Mouse (Mus musculus): ENCODE data around the gene Nudt14. TPM values are rescaled to one million over a fixed set of nuclear protein-coding genes. Genes with fewer than 3 reads are reported as not detected.

Nudt14 gene
- polyA plus RNA-seq (2016; fragmentation: Nextera tagmentation; extraction: Ambion mirVana): 21.4 and 21.7 TPM in 2 replicates

GRCm38 (mm10) chr12:112941776-112942713, at the start of gene Nudt14:
TSS of gene Nudt14 (minus strand) at chr12:112942124.
- peak within 1 kb of the TSS; percentile 66 for H3K27ac ChIP-seq

GRCm38 (mm10) chr12:112991444-112991843, 49.5 kb upstream of the Nudt14 start:
- Histone ChIP-seq H3K27me3 (replicated peaks) (no peaks in the 10 kb centered on the region), H3K4me1 (peaks cover 38% of the 10 kb centered on the region), H3K27ac (peak overlapping the region; percentile 52; the same call in 1 of the 2 replicates), H3K4me2 (no peak overlapping the region), H3K36me3 (peaks cover 68% of the 10 kb centered on the region), H3K9me3 (replicated peaks) (no peaks in the 10 kb centered on the region; the same call in 1 of the 2 replicates), H3K4me3 (no peak overlapping the region), H3K9ac (no peak overlapping the region)
- 17% methylated on average over 2 of the region's 2 CpGs for WGBS (ENCODE audit: insufficient replicate concordance)
- ATAC-seq: peak; percentile 40; the same call in 1 of the 2 replicates

More at GRCm38 (mm10) chr12:112941776-112942713, at the start of gene Nudt14:
- peak; percentile 86 for ATAC-seq
- H3K4me2 ChIP-seq: peak within 1 kb of the TSS; percentile 79
- H3K4me1 ChIP-seq: peaks cover 17% of the 10 kb centered on the region
- no peaks in the 10 kb centered on the region for H3K36me3 ChIP-seq
- H3K9me3 ChIP-seq (replicated peaks): no peaks in the 10 kb centered on the region
- H3K4me3 ChIP-seq: peak within 1 kb of the TSS; percentile 71
- peak within 1 kb of the TSS; percentile 69 for H3K9ac ChIP-seq
- 2% methylated on average over 58 of the region's 58 CpGs for WGBS (ENCODE audit: insufficient replicate concordance)
- peaks cover 24% of the 10 kb centered on the region for H3K27me3 ChIP-seq (replicated peaks)

- WGBS (ENCODE audit: insufficient replicate concordance): 62% methylated on average over 5 of the region's 5 CpGs
- no peak overlapping the region for H3K4me2 ChIP-seq
- H3K4me3 ChIP-seq: no peak overlapping the region
- H3K9ac ChIP-seq: no peak overlapping the region
- no peak overlapping the region for H3K27ac ChIP-seq
- ATAC-seq: no peak
- peaks cover 68% of the 10 kb centered on the region for H3K36me3 ChIP-seq
- no peaks in the 10 kb centered on the region; the same call in 1 of the 2 replicates for H3K9me3 ChIP-seq (replicated peaks)
- peaks cover 37% of the 10 kb centered on the region for H3K4me1 ChIP-seq
- H3K27me3 ChIP-seq (replicated peaks): no peaks in the 10 kb centered on the region
Observed at GRCm38 (mm10) chr12:112990706-112991405, 48.9 kb upstream of the Nudt14 start.

- peaks cover 25% of the 10 kb centered on the region for H3K4me1 ChIP-seq
- no peak overlapping the region for H3K4me3 ChIP-seq
- peaks cover 81% of the 10 kb centered on the region for H3K36me3 ChIP-seq
- no peak for ATAC-seq
- no peak overlapping the region for H3K27ac ChIP-seq
- H3K4me2 ChIP-seq: no peak overlapping the region
- no peaks in the 10 kb centered on the region for H3K27me3 ChIP-seq (replicated peaks)
- H3K9me3 ChIP-seq (replicated peaks): no peaks in the 10 kb centered on the region
- H3K9ac ChIP-seq: no peak overlapping the region
- 59% methylated on average over 6 of the region's 6 CpGs for WGBS (ENCODE audit: insufficient replicate concordance)
Observed at GRCm38 (mm10) chr12:112987877-112988276, 46.0 kb upstream of the Nudt14 start.

GRCm38 (mm10) chr12:112985346-112985745, 43.4 kb upstream of the Nudt14 start:
- H3K27me3 ChIP-seq (replicated peaks): no peaks in the 10 kb centered on the region
- H3K36me3 ChIP-seq: peaks cover 84% of the 10 kb centered on the region
- no peak overlapping the region for H3K4me2 ChIP-seq
- H3K4me1 ChIP-seq: peaks cover 9% of the 10 kb centered on the region
- H3K9ac ChIP-seq: no peak overlapping the region
- ATAC-seq: no peak
- WGBS (ENCODE audit: insufficient replicate concordance): 85% methylated on average over 6 of the region's 6 CpGs
- no peaks in the 10 kb centered on the region for H3K9me3 ChIP-seq (replicated peaks)
- no peak overlapping the region for H3K4me3 ChIP-seq
- H3K27ac ChIP-seq: no peak overlapping the region

GRCm38 (mm10) chr12:112982031-112982430, 40.1 kb upstream of the Nudt14 start:
- Histone ChIP-seq H3K9ac (no peak overlapping the region), H3K4me2 (no peak overlapping the region), H3K27me3 (replicated peaks) (no peaks in the 10 kb centered on the region), H3K36me3 (peaks cover 94% of the 10 kb centered on the region), H3K27ac (no peak overlapping the region), H3K9me3 (replicated peaks) (no peaks in the 10 kb centered on the region), H3K4me3 (no peak overlapping the region), H3K4me1 (peaks cover 7% of the 10 kb centered on the region)
- 83% methylated on average over 2 of the region's 2 CpGs for WGBS (ENCODE audit: insufficient replicate concordance)
- ATAC-seq: peak; percentile 45; the same call in 1 of the 2 replicates

- WGBS (ENCODE audit: insufficient replicate concordance): 56% methylated on average over 12 of the region's 12 CpGs
- Histone ChIP-seq H3K27me3 (replicated peaks) (no peaks in the 10 kb centered on the region), H3K4me2 (peak overlapping the region; percentile 94), H3K4me3 (peak overlapping the region; percentile 75), H3K4me1 (peaks cover 21% of the 10 kb centered on the region), H3K36me3 (peaks cover 77% of the 10 kb centered on the region), H3K9ac (peak overlapping the region; percentile 82), H3K27ac (peak overlapping the region; percentile 81), H3K9me3 (replicated peaks) (no peaks in the 10 kb centered on the region)
- ATAC-seq: no peak
Observed at GRCm38 (mm10) chr12:112977156-112977555, 35.2 kb upstream of the Nudt14 start.

- H3K4me2 ChIP-seq: peak within 1 kb of the TSS; percentile 94
- H3K36me3 ChIP-seq: peaks cover 77% of the 10 kb centered on the region
- WGBS (ENCODE audit: insufficient replicate concordance): under 1% methylated on average over 77 of the region's 80 CpGs
Observed at GRCm38 (mm10) chr12:112976371-112977073, 34.6 kb upstream of the Nudt14 start, which contains the start of gene Btbd6. TSS of gene Btbd6 (plus strand) at chr12:112976482.

GRCm38 (mm10) chr12:112974736-112975135, 32.8 kb upstream of the Nudt14 start:
- no peak overlapping the region for H3K4me2 ChIP-seq
- no peak for ATAC-seq
- no peak overlapping the region for H3K27ac ChIP-seq
- H3K4me1 ChIP-seq: peaks cover 21% of the 10 kb centered on the region
- no peak overlapping the region for H3K4me3 ChIP-seq
- H3K36me3 ChIP-seq: peaks cover 76% of the 10 kb centered on the region
- WGBS (ENCODE audit: insufficient replicate concordance): 76% methylated on average over 9 of the region's 9 CpGs
- no peak overlapping the region for H3K9ac ChIP-seq
- no peaks in the 10 kb centered on the region for H3K27me3 ChIP-seq (replicated peaks)
- H3K9me3 ChIP-seq (replicated peaks): no peaks in the 10 kb centered on the region

More at GRCm38 (mm10) chr12:112976371-112977073, 34.6 kb upstream of the Nudt14 start, which contains the start of gene Btbd6:
- Histone ChIP-seq H3K27me3 (replicated peaks) (no peaks in the 10 kb centered on the region), H3K27ac (peak within 1 kb of the TSS; percentile 81), H3K9ac (peak within 1 kb of the TSS; percentile 82), H3K4me3 (peak within 1 kb of the TSS; percentile 75), H3K4me1 (peaks cover 21% of the 10 kb centered on the region), H3K9me3 (replicated peaks) (no peaks in the 10 kb centered on the region)
- ATAC-seq: peak; percentile 93

GRCm38 (mm10) chr12:112969616-112970015, 27.7 kb upstream of the Nudt14 start:
- H3K4me2 ChIP-seq: no peak overlapping the region
- H3K9ac ChIP-seq: no peak overlapping the region
- no peaks in the 10 kb centered on the region for H3K4me1 ChIP-seq
- no peak overlapping the region for H3K4me3 ChIP-seq
- H3K9me3 ChIP-seq (replicated peaks): no peaks in the 10 kb centered on the region
- H3K27me3 ChIP-seq (replicated peaks): no peaks in the 10 kb centered on the region
- H3K27ac ChIP-seq: no peak overlapping the region
- ATAC-seq: 0 out of 2 replicates have a peak, but pooled peaks have one; percentile 22
- peaks cover 99% of the 10 kb centered on the region for H3K36me3 ChIP-seq
- WGBS (ENCODE audit: insufficient replicate concordance): 52% methylated on average over 6 of the region's 6 CpGs

GRCm38 (mm10) chr12:112968943-112969342, 27.0 kb upstream of the Nudt14 start:
- H3K4me3 ChIP-seq: no peak overlapping the region
- H3K36me3 ChIP-seq: peaks cover 99% of the 10 kb centered on the region

More at GRCm38 (mm10) chr12:112968943-112969342, 27.0 kb upstream of the Nudt14 start:
- no peak overlapping the region for H3K27ac ChIP-seq
- ATAC-seq: no peak
- no peaks in the 10 kb centered on the region for H3K27me3 ChIP-seq (replicated peaks)
- H3K9ac ChIP-seq: no peak overlapping the region
- H3K9me3 ChIP-seq (replicated peaks): no peaks in the 10 kb centered on the region
- WGBS (ENCODE audit: insufficient replicate concordance): 75% methylated on average over 8 of the region's 8 CpGs
- no peaks in the 10 kb centered on the region for H3K4me1 ChIP-seq
- no peak overlapping the region for H3K4me2 ChIP-seq

Measured in liver, embryonic 12.5 days (tissue).